Mouse (Mus musculus) ovary, adult 2 months (tissue): ENCODE results near the gene Gm10203. TPM values are rescaled to one million over a fixed set of nuclear protein-coding genes. Genes with fewer than 3 reads are reported as not detected.

Experiments used
- polyA plus RNA-seq: library from polyadenylated mRNA; depleted of rRNA; stranded (reverse); fragments of >200 nt; gene quantifications from 2 replicates; pipeline ENCODE4 v1.2.3, GENCODE M21; 2012; rRNA removed

Gene Gm10203
- polyA plus RNA-seq, result not detected in 2 replicates

GRCm38 (mm10) chr6:149129870-149130269 is at the start of gene Gm10203:
TSS of gene Gm10203 (plus strand) at chr6:149130170.

GRCm38 (mm10) chr6:149101076-149101942 is 28.7 kb upstream of the Gm10203 start, which contains the start of gene Dennd5b:
TSS of gene Dennd5b (minus strand) at chr6:149101680.

GRCm38 (mm10) chr6:149139471-149139870 is 9.5 kb downstream of the Gm10203 start, which contains the start of gene Etfbkmt:
TSS of gene Etfbkmt (plus strand) at chr6:149139849.

Other genes with a start within 250 kb of the Gm10203 start
- 10.7 and 13.6 TPM in 2 replicates for gene Caprin2, start 233.9 kb upstream of the Gm10203 start, polyA plus RNA-seq
- gene Sinhcaf, start 183.7 kb upstream of the Gm10203 start, polyA plus RNA-seq, result 3.2 and 4.4 TPM in 2 replicates
- gene Dennd5b, start 28.5 kb upstream of the Gm10203 start, polyA plus RNA-seq, result 8.9 and 16.4 TPM in 2 replicates
- 9.9 and 13.6 TPM in 2 replicates for gene Etfbkmt, start 9.7 kb downstream of the Gm10203 start, polyA plus RNA-seq
- 7.2 and 8.8 TPM in 2 replicates for gene Amn1, start 58.5 kb downstream of the Gm10203 start, polyA plus RNA-seq
- gene Resf1, start 179.2 kb downstream of the Gm10203 start, polyA plus RNA-seq, result 17.1 and 40.7 TPM in 2 replicates